In genomic region chr4:101664160-101664750, GRCm38 (mm10) we compare ENCODE assay signal across 9 mouse cellular contexts. TPM values are rescaled to one million over a fixed set of nuclear protein-coding genes. Genes with fewer than 3 reads are reported as not detected.
DNase-seq lines count a peak whose midpoint lies in the region; ATAC-seq and TF ChIP-seq lines count a peak whose summit lies in the region.
"Had no signal": no experiment of that assay in that cellular context is flagged by ENCODE, and none has a peak within 500 bp of the region (broad histone marks: within the 10 kb centered on the region; RNA-seq: fewer than 3 reads in every experiment).

No protein-coding gene starts in this region.

- no peak overlapping the region for H3K27ac ChIP-seq in heart, postnatal 0 days (ENCODE audit: low read depth)
- no peak overlapping the region for H3K27ac ChIP-seq in heart, embryonic 12.5 days (ENCODE audit: poor library complexity, severe bottlenecking)
- H3K27ac ChIP-seq in forebrain, postnatal 0 days (ENCODE audit: low read depth, low read length), result no peak overlapping the region

- peak; percentile 58 for TF ChIP-seq CTCF in heart, postnatal 0 days (IDR thresholded peaks at IDR 0.05; ENCODE audit: low read depth)
- TF ChIP-seq CTCF in forebrain, postnatal 0 days (IDR thresholded peaks at IDR 0.05; ENCODE audit: low read depth), result peak; percentile 67

- H3K27me3 ChIP-seq in heart, postnatal 0 days (ENCODE audit: control insufficient read depth, insufficient read depth, low read length), result no peaks in the 10 kb centered on the region
- H3K27me3 ChIP-seq in heart, embryonic 12.5 days (replicated peaks), result no peaks in the 10 kb centered on the region
- no peaks in the 10 kb centered on the region for H3K27me3 ChIP-seq in forebrain, postnatal 0 days (ENCODE audit: insufficient read depth, low read length)

- no peaks in the 10 kb centered on the region for H3K4me1 ChIP-seq in heart, postnatal 0 days (ENCODE audit: control insufficient read depth, insufficient read depth)
- H3K4me1 ChIP-seq in heart, embryonic 12.5 days (replicated peaks), result no peaks in the 10 kb centered on the region
- H3K4me1 ChIP-seq in forebrain, postnatal 0 days (ENCODE audit: insufficient read depth), result no peaks in the 10 kb centered on the region

- H3K9ac ChIP-seq in heart, postnatal 0 days (replicated peaks; ENCODE audit: low read depth, low read length), result no peak overlapping the region
- no peak overlapping the region for H3K9ac ChIP-seq in heart, embryonic 12.5 days
- no peak overlapping the region for H3K9ac ChIP-seq in forebrain, postnatal 0 days

- H3K4me3 ChIP-seq in heart, postnatal 0 days (ENCODE audit: low read depth, low read length), result no peak overlapping the region
- no peak overlapping the region for H3K4me3 ChIP-seq in heart, embryonic 12.5 days
- H3K4me3 ChIP-seq in forebrain, postnatal 0 days (ENCODE audit: low read depth, low read length), result no peak overlapping the region

- no peak for ATAC-seq in heart, postnatal 0 days (ENCODE audit: insufficient read depth, low read depth)
- ATAC-seq in heart, embryonic 12.5 days (ENCODE audit: insufficient number of reproducible peaks, low FRiP score), result no peak
- peak; percentile 25; the same call in 1 of the 2 replicates for ATAC-seq in forebrain, postnatal 0 days

- WGBS in heart, postnatal 0 days, result 65% methylated on average over 9 of the region's 9 CpGs
- WGBS in heart, embryonic 12.5 days, result 66% methylated on average over 9 of the region's 9 CpGs
- WGBS in forebrain, postnatal 0 days, result 71% methylated on average over 9 of the region's 9 CpGs

- no peak for DNase-seq in heart, postnatal 0 days (ENCODE audit: low spot score)
- DNase-seq in spleen, postnatal 4 days (ENCODE audit: low spot score in 2 of 2), result peak; percentile 46 to 82
- no peak for DNase-seq in spleen, adult 12 weeks (ENCODE audit: low spot score)
- peak; percentile 54 for DNase-seq in c-Kit-negative CD71-positive TER-119-positive erythroid progenitor cells, embryonic 14.5 days (ENCODE audit: low read depth, low spot score)
- DNase-seq in forebrain, postnatal 0 days, result peak; percentile 39
- DNase-seq in lung, postnatal 14 days, result peak; percentile 69
- DNase-seq in thymus, postnatal 0 days (ENCODE audit: low spot score), result peak; percentile 57

- H3K4me2 ChIP-seq in heart, postnatal 0 days (ENCODE audit: low read depth, low read length), result no peak overlapping the region
- H3K4me2 ChIP-seq in heart, embryonic 12.5 days, result no peak overlapping the region
- H3K4me2 ChIP-seq in forebrain, postnatal 0 days (ENCODE audit: low read depth), result no peak overlapping the region

- H3K9me3 ChIP-seq in heart, postnatal 0 days (replicated peaks; ENCODE audit: control insufficient read depth, low read length), result peaks cover 7% of the 10 kb centered on the region; the same call in 1 of the 2 replicates
- peaks cover 11% of the 10 kb centered on the region for H3K9me3 ChIP-seq in heart, embryonic 12.5 days (replicated peaks)
- no peaks in the 10 kb centered on the region for H3K9me3 ChIP-seq in forebrain, postnatal 0 days (ENCODE audit: low read length)

- TF ChIP-seq EP300 in heart, postnatal 0 days (IDR thresholded peaks at IDR 0.05; ENCODE audit: low read depth), result no peak

- H3K36me3 ChIP-seq in heart, postnatal 0 days (replicated peaks; ENCODE audit: control insufficient read depth, insufficient read depth, low read length), result peaks cover 30% of the 10 kb centered on the region
- H3K36me3 ChIP-seq in heart, embryonic 12.5 days, result peaks cover 39% of the 10 kb centered on the region
- peaks cover 15% of the 10 kb centered on the region for H3K36me3 ChIP-seq in forebrain, postnatal 0 days (ENCODE audit: insufficient read depth)

RNA-seq across cellular contexts. Expression of gene Leprot, which starts 16.7 kb away (rescaled TPM):
- total RNA-seq in heart, postnatal 0 days (2014; rRNA removed; ENCODE audit: low replicate concordance), result 68.0 and 69.6 TPM in 2 replicates
- polyA plus RNA-seq in heart, postnatal 0 days (2015; fragmentation: Nextera tagmentation; extraction: Ambion mirVana), result 67.3 and 70.3 TPM in 2 replicates
- 78.2 and 80.0 TPM in 2 replicates for polyA plus RNA-seq in heart, embryonic 12.5 days (2016; fragmentation: Nextera tagmentation; extraction: Ambion mirVana)
- total RNA-seq in forebrain, postnatal 0 days (2014; rRNA removed), result 74.8 and 78.8 TPM in 2 replicates
- polyA plus RNA-seq in forebrain, postnatal 0 days (2015; fragmentation: Nextera tagmentation; extraction: Ambion mirVana), result 89.0 and 98.3 TPM in 2 replicates
- 51.0 and 54.9 TPM in 2 replicates for polyA plus RNA-seq in thymus, postnatal 0 days (2015; fragmentation: Nextera tagmentation; extraction: Ambion mirVana)

RNA-seq across cellular contexts. Expression of gene Lepr, which starts 52.9 kb away (rescaled TPM):
- total RNA-seq in heart, postnatal 0 days (2014; rRNA removed; ENCODE audit: low replicate concordance), result 2.9 and 4.5 TPM in 2 replicates
- 3.5 and 3.9 TPM in 2 replicates for polyA plus RNA-seq in heart, postnatal 0 days (2015; fragmentation: Nextera tagmentation; extraction: Ambion mirVana)
- 0.86 and 1.3 TPM in 2 replicates for polyA plus RNA-seq in heart, embryonic 12.5 days (2016; fragmentation: Nextera tagmentation; extraction: Ambion mirVana)
- 5.2 and 6.9 TPM in 2 replicates for total RNA-seq in forebrain, postnatal 0 days (2014; rRNA removed)
- 2.8 and 3.8 TPM in 2 replicates for polyA plus RNA-seq in forebrain, postnatal 0 days (2015; fragmentation: Nextera tagmentation; extraction: Ambion mirVana)
- 0.42 and 0.95 TPM in 2 replicates for polyA plus RNA-seq in thymus, postnatal 0 days (2015; fragmentation: Nextera tagmentation; extraction: Ambion mirVana)
- total RNA-seq: neutrophil, adult 5-6 weeks had no signal

Comparison
In these comparisons a context has a peak if more than half of its experiments do, and no peak if none do; other contexts are left out.
1. DNase-seq: peak in spleen, postnatal 4 days (2 of 2), c-Kit-negative CD71-positive TER-119-positive erythroid progenitor cells, embryonic 14.5 days (single experiment), forebrain, postnatal 0 days (single experiment), lung, postnatal 14 days (single experiment) and thymus, postnatal 0 days (single experiment); none in heart, postnatal 0 days (single experiment) and spleen, adult 12 weeks (single experiment).